Mouse (Mus musculus) stomach, postnatal 0 days (tissue): Measurements from ENCODE around the gene Fxn. TPM values are rescaled to one million over a fixed set of nuclear protein-coding genes. Genes with fewer than 3 reads are reported as not detected.

ENCODE experiments used
- ATAC-seq: fragments of 200-750 bp; cut with Nextera tagmentation; 2 replicates; pipeline ENCODE4 v1.8.0; 2017; ENCODE audit not compliant: low FRiP score, low TSS enrichment
- DNase-seq: peaks from one replicate; pipeline ENCODE4 v3.0.0-alpha.2; 2016; ENCODE audit warnings: low spot score
- H3K27ac ChIP-seq: fragments of 300-500 bp; sonication (generic); replicated peaks from 2 replicates; pipeline ENCODE4 v1.5.1; 2014; ENCODE audit warnings: mild to moderate bottlenecking, control low read depth
- H3K27me3 ChIP-seq: fragments of 300-500 bp; sonication (generic); 2 replicates; pipeline ENCODE4 v1.6.1; 2014; ENCODE audit warnings: low read length; ENCODE audit not compliant: control insufficient read depth, insufficient read depth
- H3K36me3 ChIP-seq: fragments of 300-500 bp; sonication (generic); 2 replicates; pipeline ENCODE4 v1.6.1; 2014; ENCODE audit warnings: low read length, mixed read lengths; ENCODE audit not compliant: control insufficient read depth, insufficient read depth
- H3K4me1 ChIP-seq: fragments of 300-500 bp; sonication (generic); replicated peaks from 2 replicates; pipeline ENCODE4 v1.6.1; 2014; ENCODE audit warnings: antibody characterized with exemption; ENCODE audit not compliant: control insufficient read depth, insufficient read depth
- H3K4me2 ChIP-seq: fragments of 300-500 bp; sonication (generic); replicated peaks from 2 replicates; pipeline ENCODE4 v1.6.1; 2014; ENCODE audit warnings: low read depth, mild to moderate bottlenecking, control low read depth, moderate library complexity
- H3K4me3 ChIP-seq: fragments of 300-500 bp; sonication (generic); 2 replicates; pipeline ENCODE4 v1.5.1; 2014; ENCODE audit warnings: low read depth, low read length, control low read depth
- H3K9ac ChIP-seq: fragments of 300-500 bp; sonication (generic); 2 replicates; pipeline ENCODE4 v1.6.1; 2014; ENCODE audit warnings: mild to moderate bottlenecking, low read length, control low read depth, mixed read lengths
- H3K9me3 ChIP-seq: fragments of 300-500 bp; sonication (generic); 2 replicates; pipeline ENCODE4 v1.6.1; 2016; ENCODE audit warnings: low read length; ENCODE audit not compliant: control insufficient read depth
- CTCF ChIP-seq: IDR thresholded peaks from 2 replicates; pipeline ENCODE4 v1.5.1; 2016; ENCODE audit warnings: antibody characterized with exemption, low read depth, mild to moderate bottlenecking, moderate library complexity
- EP300 ChIP-seq: optimal IDR thresholded peaks from 2 replicates; pipeline ENCODE3; 2016; ENCODE audit warnings: antibody characterized with exemption
- WGBS: fragments of 180-500 bp; shearing (Covaris S2); extraction: QIAGEN DNeasy Blood & Tissue Kit; methylation state at CpG from one replicate; pipeline ENCODE4 v1.1.7; 2014; 5-methylcytosine and 5-hydroxymethylcytosine counted together
- polyA plus RNA-seq: library from polyadenylated mRNA; unstranded; fragments of >200 nt; fragmentation: Nextera tagmentation; extraction: Ambion mirVana; gene quantifications from 2 replicates; pipeline ENCODE4 v1.2.1, GENCODE M21; 2015

The Fxn gene
- polyA plus RNA-seq, 1 experiment from 2014 or later = 26.0 TPM

DNA sequence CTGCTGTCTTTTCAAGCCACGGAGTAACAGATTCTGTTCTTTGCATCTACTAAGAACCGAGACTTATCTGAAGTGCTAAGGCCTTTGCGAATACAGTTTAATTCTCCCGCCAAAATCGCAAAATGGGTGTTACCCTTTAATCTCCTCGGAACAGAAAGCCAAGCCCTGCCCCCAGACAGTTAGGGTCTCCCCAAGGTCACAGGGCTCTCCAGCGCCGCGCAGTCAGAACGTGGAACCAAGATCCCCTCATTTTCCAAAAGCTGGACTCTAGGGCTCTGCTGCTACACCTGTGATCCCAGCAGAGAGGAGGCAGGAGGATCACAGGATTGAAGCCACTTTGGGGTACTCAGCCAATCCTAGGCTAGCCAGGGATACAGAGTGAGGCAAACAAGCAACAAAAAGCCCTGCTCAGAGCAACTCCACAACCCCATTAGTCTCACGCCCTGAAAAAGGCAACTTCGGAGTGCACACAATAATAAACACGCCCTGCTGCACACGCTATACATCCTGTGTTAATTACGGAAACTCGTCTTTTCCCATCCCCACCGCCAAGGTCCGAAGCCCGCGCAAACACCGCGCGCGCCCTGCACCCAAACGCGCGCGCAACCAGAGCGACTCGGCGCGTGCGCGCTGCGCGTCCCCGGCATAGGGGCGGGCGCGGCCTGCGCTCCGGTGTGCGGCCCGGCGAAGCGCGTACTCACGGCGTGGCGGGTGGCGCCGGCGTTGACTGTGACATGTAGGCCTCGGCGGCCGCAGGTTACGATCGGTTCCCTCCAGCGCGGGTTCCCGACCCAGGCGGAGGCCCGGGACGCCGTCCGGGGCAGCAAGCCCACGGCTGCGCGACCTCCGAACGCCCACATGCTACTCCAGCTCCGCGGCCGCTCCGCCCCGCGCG is 452 bp downstream of the Fxn start:
- peak; percentile 73 for ATAC-seq
- WGBS = 1% methylated on average over 72 of the region's 78 CpGs

DNA sequence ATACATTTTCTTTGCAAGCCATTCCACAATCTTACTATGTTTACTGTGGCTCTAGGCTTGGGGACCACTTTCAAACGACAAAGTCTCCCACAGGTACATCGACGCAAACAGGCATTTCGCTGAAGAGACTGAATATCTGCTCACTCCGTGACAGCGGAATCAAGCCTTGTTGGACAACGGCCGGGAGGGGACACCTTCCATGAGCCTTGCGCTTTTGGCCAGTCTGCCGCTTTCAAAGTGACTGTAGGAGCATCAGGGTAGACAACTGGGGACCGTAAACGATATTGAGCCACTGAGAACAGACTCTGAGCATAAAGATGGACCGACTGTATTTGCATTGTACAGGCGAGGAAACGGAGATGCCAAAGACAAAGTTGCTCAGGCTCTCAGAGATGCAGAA is 1.5 kb downstream of the Fxn start:
- Histone ChIP-seq H3K27ac (no peak overlapping the region), H3K27me3 (no peaks in the 10 kb centered on the region), H3K36me3 (no peaks in the 10 kb centered on the region), H3K4me2 (peak overlapping the region; percentile 90; the same call in 1 of the 2 replicates), H3K4me1 (no peaks in the 10 kb centered on the region), H3K9ac (no peak overlapping the region), H3K4me3 (no peak overlapping the region), H3K9me3 (no peaks in the 10 kb centered on the region)
- ATAC-seq = no peak
- TF ChIP-seq CTCF (no peak), EP300 (no peak)
- no peak for DNase-seq
- 84% methylated on average over 15 of the region's 15 CpGs for WGBS

More for the DNA sequence above, 452 bp downstream of the Fxn start:
- Histone ChIP-seq H3K27me3 (no peaks in the 10 kb centered on the region), H3K4me1 (no peaks in the 10 kb centered on the region), H3K27ac (peak overlapping the region; percentile 88), H3K9ac (peak overlapping the region; percentile 78), H3K4me3 (peak overlapping the region; percentile 68), H3K9me3 (no peaks in the 10 kb centered on the region), H3K4me2 (peak overlapping the region; percentile 90), H3K36me3 (no peaks in the 10 kb centered on the region)
- peak; percentile 86 for DNase-seq
- peak; percentile 65 for TF ChIP-seq CTCF
- TF ChIP-seq EP300 = no peak

DNA sequence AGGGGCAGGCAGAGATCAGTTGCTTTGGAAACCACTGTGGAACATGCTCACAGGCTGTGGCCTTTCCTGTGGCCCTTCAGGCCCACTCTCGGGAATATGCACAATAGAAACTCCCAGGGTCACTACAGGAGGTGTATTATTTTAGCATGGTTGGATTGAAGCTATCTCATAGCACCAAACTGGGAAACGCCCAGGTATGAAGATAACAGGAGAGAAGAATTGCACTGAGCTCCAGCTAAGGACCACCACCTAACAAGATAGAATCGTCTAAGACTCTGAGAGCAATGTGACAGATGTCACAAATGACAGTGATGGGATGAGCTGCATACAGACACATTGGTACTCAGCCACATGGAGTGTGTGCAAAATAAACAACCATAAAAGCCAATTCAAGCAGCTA is 6.1 kb downstream of the Fxn start:
- ATAC-seq = no peak
- Histone ChIP-seq H3K9ac (no peak overlapping the region), H3K9me3 (no peaks in the 10 kb centered on the region), H3K4me2 (no peak overlapping the region), H3K4me3 (no peak overlapping the region), H3K4me1 (peaks cover 3% of the 10 kb centered on the region; the same call in 1 of the 2 replicates), H3K27me3 (no peaks in the 10 kb centered on the region), H3K27ac (no peak overlapping the region), H3K36me3 (no peaks in the 10 kb centered on the region)
- 61% methylated on average over 3 of the region's 3 CpGs for WGBS
- no peak for DNase-seq
- no peak for TF ChIP-seq EP300

DNA sequence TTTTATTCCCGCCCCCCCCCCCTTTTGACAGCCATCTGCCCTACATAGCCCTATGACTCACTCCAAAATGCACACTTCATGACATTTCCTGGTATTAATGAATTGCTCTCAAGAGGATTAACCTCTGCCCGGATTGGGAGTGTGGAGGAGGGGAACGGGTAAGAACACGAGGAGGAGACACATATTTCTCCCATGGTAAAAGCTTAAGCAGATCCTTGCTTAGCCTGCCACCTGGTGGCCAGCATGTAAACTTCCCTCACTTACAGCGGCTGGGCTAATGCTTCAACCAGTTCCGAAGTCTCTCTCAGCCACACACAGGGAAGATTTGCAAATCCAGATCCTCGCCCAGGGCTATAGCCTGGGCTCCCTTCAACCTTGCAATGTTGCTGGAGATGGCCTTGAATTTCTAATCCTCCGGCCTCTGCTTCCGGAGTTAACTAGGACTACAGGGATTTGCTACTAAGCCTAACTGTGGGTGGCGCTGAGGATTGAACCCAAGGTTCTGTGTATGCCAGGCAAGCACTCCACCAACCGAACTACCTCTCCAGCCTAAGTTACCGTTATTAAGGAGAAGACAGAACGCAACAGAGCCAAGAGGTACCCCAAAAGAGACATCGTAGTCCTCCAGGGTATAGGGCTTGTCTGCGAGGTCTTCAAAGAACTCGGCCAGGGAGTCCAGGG is 8.5 kb downstream of the Fxn start:
- Histone ChIP-seq H3K4me1 (peaks cover 3% of the 10 kb centered on the region; the same call in 1 of the 2 replicates), H3K9me3 (no peaks in the 10 kb centered on the region), H3K27ac (no peak overlapping the region), H3K36me3 (no peaks in the 10 kb centered on the region), H3K4me3 (no peak overlapping the region), H3K27me3 (no peaks in the 10 kb centered on the region), H3K9ac (peak overlapping the region; percentile 41; the same call in 1 of the 2 replicates), H3K4me2 (peak overlapping the region; percentile 35)
- TF ChIP-seq EP300 (no peak), CTCF (peak; percentile 96)
- ATAC-seq = peak; percentile 96
- peak; percentile 93 for DNase-seq
- 39% methylated on average over 16 of the region's 16 CpGs for WGBS

DNA sequence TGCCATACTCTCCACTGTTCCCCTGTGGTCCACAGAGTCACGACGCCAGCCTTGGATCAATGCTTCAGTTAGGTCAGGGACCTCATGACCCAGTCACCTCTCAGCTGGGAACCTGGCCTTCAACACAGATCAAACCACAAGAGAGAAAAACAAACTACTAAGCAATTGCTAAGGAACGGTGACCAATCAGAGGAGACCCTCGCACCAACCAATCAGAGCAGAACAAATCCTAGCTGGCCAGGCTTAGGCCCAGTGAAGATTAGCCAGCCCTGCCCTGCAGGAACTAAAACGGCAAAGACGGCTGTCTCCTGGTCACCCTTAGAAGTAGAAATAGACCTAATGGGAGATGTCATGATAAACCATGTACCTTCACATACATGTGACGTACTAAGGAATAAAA is 9.1 kb downstream of the Fxn start:
- H3K9me3 ChIP-seq = no peaks in the 10 kb centered on the region
- ATAC-seq (peak; percentile 92), DNase-seq (peak; percentile 73)
- no peaks in the 10 kb centered on the region for H3K27me3 ChIP-seq
- WGBS = 36% methylated on average over 7 of the region's 7 CpGs
- peaks cover 3% of the 10 kb centered on the region; the same call in 1 of the 2 replicates for H3K4me1 ChIP-seq
- no peak for TF ChIP-seq EP300
- TF ChIP-seq CTCF = no peak
- no peak overlapping the region for H3K4me3 ChIP-seq
- H3K4me2 ChIP-seq = peak overlapping the region; percentile 35
- peak overlapping the region; percentile 46; the same call in 1 of the 2 replicates for H3K27ac ChIP-seq
- H3K9ac ChIP-seq = no peak overlapping the region
- H3K36me3 ChIP-seq = no peaks in the 10 kb centered on the region

DNA sequence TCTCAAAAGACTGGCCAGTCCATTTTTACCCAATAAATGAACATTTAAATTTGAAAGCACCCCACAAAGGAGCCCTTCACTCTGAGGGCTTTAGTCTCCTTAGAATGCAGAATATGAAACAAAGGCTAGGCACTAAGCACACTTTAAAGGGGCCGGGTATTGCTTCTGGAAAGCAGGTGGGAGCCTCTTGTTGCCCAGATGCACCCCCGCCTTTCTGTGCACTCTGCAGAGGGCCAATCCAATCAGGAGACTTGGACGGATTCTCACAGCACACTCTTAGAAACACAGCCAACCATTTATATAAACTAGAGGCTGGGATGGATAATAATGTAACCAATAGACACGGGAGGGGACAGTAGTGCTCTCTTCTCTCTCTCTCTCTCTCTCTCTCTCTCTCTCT is 11.9 kb downstream of the Fxn start:
- ATAC-seq (no peak), DNase-seq (no peak)
- H3K4me2 ChIP-seq = no peak overlapping the region
- no peak overlapping the region for H3K27ac ChIP-seq
- no peak for TF ChIP-seq EP300
- no peak for TF ChIP-seq CTCF
- no peaks in the 10 kb centered on the region for H3K27me3 ChIP-seq
- H3K4me3 ChIP-seq = no peak overlapping the region
- 50% methylated on average over 4 of the region's 4 CpGs for WGBS
- no peaks in the 10 kb centered on the region for H3K9me3 ChIP-seq
- 0 out of 2 replicates have a peak, but pooled peaks cover 3% of the 10 kb centered on the region for H3K36me3 ChIP-seq
- H3K4me1 ChIP-seq = peaks cover 3% of the 10 kb centered on the region; the same call in 1 of the 2 replicates
- no peak overlapping the region for H3K9ac ChIP-seq
